Mouse (Mus musculus) CH12.LX (cell line): Measurements from ENCODE around the gene Lmf1. TPM values are rescaled to one million over a fixed set of nuclear protein-coding genes. Genes with fewer than 3 reads are reported as not detected.

Experiments used
- DNase-seq: peaks from one replicate; pipeline ENCODE4 v3.0.0-alpha.2; 2013; ENCODE audit errors: extremely low read depth
- H3K27ac ChIP-seq: 2 replicates; pipeline ENCODE4 v1.5.1; 2012; ENCODE audit warnings: low read depth, mild to moderate bottlenecking, control low read depth, moderate library complexity; ENCODE audit not compliant: insufficient read depth
- H3K27me3 ChIP-seq: replicated peaks from 2 replicates; pipeline ENCODE3; 2012; ENCODE audit warnings: inconsistent platforms
- H3K36me3 ChIP-seq, 2 experiments: replicated peaks in 1 of 2; 2 replicates each; pipeline versions ENCODE3 to v1.6.1; 2012; ENCODE audit warnings: inconsistent platforms in 1 of 2, low read length in 1 of 2, mild to moderate bottlenecking in 1 of 2, mixed read lengths in 1 of 2, moderate library complexity in 1 of 2; ENCODE audit not compliant: control insufficient read depth in 1 of 2, insufficient read depth in 1 of 2
- H3K4me1 ChIP-seq, 2 experiments: 2 replicates each; pipeline ENCODE4 v1.6.1; 2012; ENCODE audit warnings: inconsistent platforms in 1 of 2, moderate library complexity in 1 of 2; ENCODE audit not compliant: insufficient read depth in 2 of 2, control insufficient read depth in 1 of 2
- H3K4me2 ChIP-seq: 2 replicates; pipeline ENCODE4 v1.6.1; 2012; ENCODE audit warnings: low read depth, mild to moderate bottlenecking, control low read depth; ENCODE audit not compliant: poor library complexity, insufficient read depth, severe bottlenecking
- H3K4me3 ChIP-seq, 3 experiments: fragments of 150-350 bp in 1 of 3; sonication (generic) in 1 of 3; replicated peaks in 1 of 3; 2 replicates each; pipeline versions ENCODE3 to v1.5.1; 2011 to 2012; ENCODE audit warnings: low read depth in 2 of 3, low read length in 2 of 3, mild to moderate bottlenecking in 2 of 3, moderate library complexity in 2 of 3, control low read depth in 1 of 3, improper control_type of control experiment in 1 of 3, inconsistent platforms in 1 of 3, mixed read lengths in 1 of 3; ENCODE audit not compliant: poor library complexity in 1 of 3
- H3K79me2 ChIP-seq: replicated peaks from 2 replicates; pipeline ENCODE4 v1.6.1; 2012; ENCODE audit warnings: mild to moderate bottlenecking, moderate library complexity; ENCODE audit not compliant: control insufficient read depth, poor library complexity, insufficient read depth, severe bottlenecking; ENCODE audit errors: extremely low read depth
- H3K9ac ChIP-seq: 2 replicates; pipeline ENCODE4 v1.6.1; 2012; ENCODE audit warnings: low read depth, mild to moderate bottlenecking, control low read depth, moderate library complexity; ENCODE audit not compliant: insufficient read depth
- H3K9me3 ChIP-seq: replicated peaks from 2 replicates; pipeline ENCODE3; 2012; ENCODE audit warnings: low read length, inconsistent platforms, mixed read lengths
- CTCF ChIP-seq, 2 experiments: IDR thresholded peaks in 1 of 2; conservative IDR thresholded peaks in 1 of 2; 2 replicates each; pipeline ENCODE4 v1.5.1; 2011 to 2012; ENCODE audit warnings: low read depth in 2 of 2, low read length in 2 of 2, improper control_type of control experiment in 1 of 2, inconsistent platforms in 1 of 2, mild to moderate bottlenecking in 1 of 2, moderate library complexity in 1 of 2
- E2F4 ChIP-seq: IDR thresholded peaks from 2 replicates; pipeline ENCODE4 v1.6.1; 2011; ENCODE audit warnings: low read depth, low read length, improper control_type of control experiment; ENCODE audit not compliant: insufficient replicate concordance
- ELF1 ChIP-seq: IDR thresholded peaks from 2 replicates; pipeline ENCODE4 v1.6.1; 2014; ENCODE audit warnings: low read depth, mild to moderate bottlenecking, inconsistent platforms, low read length, improper control_type of control experiment
- EP300 ChIP-seq: IDR thresholded peaks from 2 replicates; pipeline ENCODE4 v1.6.1; 2011; ENCODE audit warnings: low read length, improper control_type of control experiment
- IRF4 ChIP-seq: IDR thresholded peaks from 2 replicates; pipeline ENCODE4 v1.6.1; 2014; ENCODE audit warnings: low read depth, mild to moderate bottlenecking, inconsistent platforms, low read length, improper control_type of control experiment
- JUN ChIP-seq: IDR thresholded peaks from 2 replicates; pipeline ENCODE4 v1.6.1; 2011; ENCODE audit warnings: low read depth, mild to moderate bottlenecking, low read length, improper control_type of control experiment, moderate library complexity; ENCODE audit not compliant: insufficient read depth
- KAT2A ChIP-seq: IDR thresholded peaks from 2 replicates; pipeline ENCODE4 v1.6.1; 2012; ENCODE audit warnings: low read length, improper control_type of control experiment, inconsistent platforms; ENCODE audit not compliant: insufficient replicate concordance
- MAFK ChIP-seq: IDR thresholded peaks from 2 replicates; pipeline ENCODE4 v1.6.1; 2011; ENCODE audit warnings: low read length, improper control_type of control experiment; ENCODE audit not compliant: insufficient replicate concordance
- MAX ChIP-seq: IDR thresholded peaks from 2 replicates; pipeline ENCODE4 v1.6.1; 2011; ENCODE audit warnings: low read length, improper control_type of control experiment
- PAX5 ChIP-seq: IDR thresholded peaks from 2 replicates; pipeline ENCODE4 v1.6.1; 2012; ENCODE audit warnings: low read length, inconsistent platforms, mixed read lengths
- POLR2A ChIP-seq: IDR thresholded peaks from 2 replicates; pipeline ENCODE4 v1.6.1; 2011; ENCODE audit warnings: low read depth, mild to moderate bottlenecking, improper control_type of control experiment, low read length
- RAD21 ChIP-seq: IDR thresholded peaks from 2 replicates; pipeline ENCODE4 v1.6.1; 2011; ENCODE audit warnings: low read depth, mild to moderate bottlenecking, low read length, improper control_type of control experiment, moderate library complexity
- RCOR1 ChIP-seq: conservative IDR thresholded peaks from 2 replicates; pipeline ENCODE4 v1.6.1; 2012; ENCODE audit warnings: low read depth, mild to moderate bottlenecking, inconsistent platforms, low read length, improper control_type of control experiment
- TBP ChIP-seq: conservative IDR thresholded peaks from 2 replicates; pipeline ENCODE4 v1.6.1; 2011; ENCODE audit warnings: low read depth, low read length, improper control_type of control experiment
- USF1 ChIP-seq: IDR thresholded peaks from 2 replicates; pipeline ENCODE4 v1.6.1; 2014; ENCODE audit warnings: low read depth, mild to moderate bottlenecking, inconsistent platforms, low read length, improper control_type of control experiment
- ZC3H11A ChIP-seq: IDR thresholded peaks from 2 replicates; pipeline ENCODE4 v1.6.1; 2012; ENCODE audit warnings: low read depth, mild to moderate bottlenecking, inconsistent platforms, low read length, improper control_type of control experiment
- ZMIZ1 ChIP-seq: IDR thresholded peaks from 2 replicates; pipeline ENCODE4 v1.6.1; 2012; ENCODE audit warnings: low read depth, mild to moderate bottlenecking, inconsistent platforms, low read length, improper control_type of control experiment
- dilution Hi-C: fragments of 300-500 bp; cut with MboI; formaldehyde crosslinking; loops from 2 replicates; pipeline ENCODE4 v1.14.3; 2020; ENCODE audit warnings: low sequenced_read_pairs; ENCODE audit not compliant: extremely low pct_unique_long_range_greater_than_20kb, extremely low pct_ligation_motif_present
- in situ Hi-C: fragments of 300-500 bp; cut with MboI; formaldehyde crosslinking; loops from 3 replicates; pipeline ENCODE4 v1.14.3; 2019; ENCODE audit warnings: low sequenced_read_pairs, low pct_ligation_motif_present, low pct_unique_long_range_greater_than_20kb, mixed read lengths
- polyA plus RNA-seq: library from polyadenylated mRNA; unstranded; fragments of >175 nt; gene quantifications from 2 replicates; pipeline ENCODE4 v1.2.1, GENCODE M21; 2012; ENCODE audit warnings: low read depth; ENCODE audit not compliant: insufficient read length
- total RNA-seq, 2 experiments: library from RNA; depleted of rRNA; stranded (reverse); fragments of 300-350 nt in 1 of 2; fragments of >200 nt in 1 of 2; gene quantifications; 2 replicates each; pipeline ENCODE4 v1.2.3; 2012 to 2014

The Lmf1 gene
- total and polyA plus RNA-seq, 3 experiments = 13.3 to 26.9 (median 15.2) TPM

- H3K9ac ChIP-seq = no peak overlapping the region
- no peak overlapping the region for H3K4me3 ChIP-seq
- no peaks in the 10 kb centered on the region for H3K79me2 ChIP-seq
- dilution Hi-C loops (no loop called here), in situ Hi-C loops (no loop called here)
- TF ChIP-seq CTCF (conservative IDR thresholded peaks at IDR 0.05 in 1 of 2, IDR thresholded peaks at IDR 0.05 in 1 of 2; ENCODE audit: low read depth in 2 of 2, low read length in 2 of 2) = no peak
- TF ChIP-seq USF1 = no peak
- TF ChIP-seq E2F4 = no peak
- TF ChIP-seq ZC3H11A = no peak
- TF ChIP-seq RAD21 = no peak
- TF ChIP-seq JUN = no peak
- no peak for TF ChIP-seq ELF1
- TF ChIP-seq IRF4 = no peak
- TF ChIP-seq MAFK = no peak
- no peak for TF ChIP-seq PAX5
- TF ChIP-seq RCOR1 = no peak
- no peak for TF ChIP-seq ZMIZ1
- TF ChIP-seq KAT2A = no peak
- no peak for TF ChIP-seq EP300
- H3K27ac ChIP-seq = no peak overlapping the region
- no peak for DNase-seq
- H3K36me3 ChIP-seq = peaks cover 36 to 95% of the 10 kb centered on the region in 2 experiments
- peaks cover 5% of the 10 kb centered on the region for H3K9me3 ChIP-seq
- H3K27me3 ChIP-seq = no peaks in the 10 kb centered on the region
- no peak overlapping the region for H3K4me2 ChIP-seq
- no peaks in the 10 kb centered on the region for H3K4me1 ChIP-seq
Measured at GRCm38 (mm10) chr17:25590068-25590467, 11.2 kb downstream of the Lmf1 start.

GRCm38 (mm10) chr17:25590985-25591384 is 12.1 kb downstream of the Lmf1 start:
- Histone ChIP-seq H3K9ac (no peak overlapping the region), H3K36me3 (peaks cover 27 to 91% of the 10 kb centered on the region in 2 experiments), H3K9me3 (peaks cover 5% of the 10 kb centered on the region), H3K27ac (no peak overlapping the region), H3K4me2 (no peak overlapping the region), H3K27me3 (no peaks in the 10 kb centered on the region), H3K4me3 (no peak overlapping the region), H3K4me1 (no peaks in the 10 kb centered on the region), H3K79me2 (no peaks in the 10 kb centered on the region)
- no peak for TF ChIP-seq E2F4
- no peak for TF ChIP-seq TBP
- TF ChIP-seq CTCF (conservative IDR thresholded peaks at IDR 0.05 in 1 of 2, IDR thresholded peaks at IDR 0.05 in 1 of 2; ENCODE audit: low read depth in 2 of 2, low read length in 2 of 2) = peak in 1 of 2 experiments; percentile 30; a peak in 1 of 4 replicates
- no peak for TF ChIP-seq USF1
- no peak for TF ChIP-seq POLR2A
- TF ChIP-seq ELF1 = no peak
- TF ChIP-seq MAX = no peak
- no peak for DNase-seq
- in situ Hi-C loops (no loop called here), dilution Hi-C loops (no loop called here)
